Comparison of ENCODE assay signal across 8 mouse cellular contexts in the genomic region with DNA sequence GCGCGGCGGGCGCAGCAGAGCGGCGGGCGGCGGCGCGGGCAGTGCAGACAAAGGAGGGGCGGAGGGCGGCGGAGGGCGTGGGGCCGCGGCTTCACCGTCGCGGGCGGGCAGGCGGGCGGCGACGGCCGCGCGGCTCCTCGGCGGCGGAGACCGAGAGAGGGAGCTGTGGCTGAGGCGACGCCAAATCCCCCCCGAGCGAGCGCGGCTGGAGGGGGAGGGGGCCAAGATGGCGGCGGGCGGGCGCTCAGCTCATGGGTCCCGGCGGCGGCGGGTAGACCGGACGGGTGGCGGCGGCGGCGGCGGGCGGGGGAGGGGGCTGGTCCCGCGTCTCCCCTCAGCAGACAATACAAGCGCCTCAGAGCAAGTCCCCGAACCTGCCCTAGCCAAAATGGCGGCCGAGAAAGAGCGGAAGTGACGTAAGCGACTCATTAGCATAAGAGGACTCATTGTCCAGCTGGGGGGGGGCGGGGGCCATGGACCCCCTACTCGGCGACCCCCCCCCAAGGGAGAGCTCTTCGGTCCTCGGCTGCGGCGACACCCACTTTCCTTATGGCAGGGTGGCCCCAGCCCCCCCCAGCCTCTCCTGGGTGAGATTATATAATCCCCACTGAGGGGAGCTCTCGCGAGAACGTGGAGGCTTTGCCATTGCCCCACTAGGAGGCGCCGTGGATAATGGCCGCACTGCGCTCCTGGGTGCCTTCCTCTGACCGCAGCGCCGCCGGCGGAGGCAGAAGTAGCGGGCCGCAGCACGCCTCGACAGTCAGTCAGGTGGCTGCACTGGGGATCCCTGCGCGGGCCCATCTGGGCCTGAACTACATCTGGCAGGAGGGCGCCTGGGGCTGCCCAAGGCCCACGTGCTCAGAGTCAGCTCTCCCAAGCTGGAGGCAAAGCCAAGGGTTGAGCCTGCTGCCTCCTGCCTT. TPM values are rescaled to one million over a fixed set of nuclear protein-coding genes. Genes with fewer than 3 reads are reported as not detected.
A peak's percentile ranks its signal among the peaks of the same experiment; 100 is the strongest.
DNase-seq lines count a peak whose midpoint lies in the region; ATAC-seq lines count a peak whose summit lies in the region.

A gene (minus strand): TSS at position 388 of the 920 bp plus-strand sequence.

- DNase-seq in c-Kit-negative CD71-positive TER-119-positive erythroid progenitor cells, embryonic 14.5 days (ENCODE audit: low read depth, low spot score): peak; percentile 91
- DNase-seq in fibroblast of lung, adult 2 months (ENCODE audit: low read depth): peak; percentile 90
- peak; percentile 96 for DNase-seq in kidney, postnatal 14 days
- peak; percentile 92 for DNase-seq in liver, embryonic 13.5 days
- peak; percentile 98 for DNase-seq in neural tube, embryonic 10.5 days (ENCODE audit: extremely low spot score, low spot score)

- H3K4me2 ChIP-seq in heart, embryonic 14.5 days (ENCODE audit: low read length): peak within 1 kb of the TSS; percentile 84
- peak within 1 kb of the TSS; percentile 91 for H3K4me2 ChIP-seq in liver, embryonic 13.5 days
- H3K4me2 ChIP-seq in stomach, embryonic 16.5 days (ENCODE audit: low read depth, low read length): peak within 1 kb of the TSS; percentile 89

- H3K4me3 ChIP-seq in heart, embryonic 14.5 days (ENCODE audit: control insufficient read depth in 1 of 2, insufficient read depth in 1 of 2, low read depth in 1 of 2, low read length in 2 of 2): peak within 1 kb of the TSS; percentile 96 to 98
- peak within 1 kb of the TSS; percentile 98 for H3K4me3 ChIP-seq in liver, embryonic 13.5 days (replicated peaks)
- peak within 1 kb of the TSS; percentile 90 for H3K4me3 ChIP-seq in stomach, embryonic 16.5 days (replicated peaks; ENCODE audit: low read length)

- no peaks in the 10 kb centered on the region for H3K9me3 ChIP-seq in heart, embryonic 14.5 days (ENCODE audit: control insufficient read depth, low read length)
- no peaks in the 10 kb centered on the region for H3K9me3 ChIP-seq in liver, embryonic 13.5 days (replicated peaks)
- H3K9me3 ChIP-seq in stomach, embryonic 16.5 days (replicated peaks; ENCODE audit: control insufficient read depth, low read length): 0 out of 2 replicates have a peak, but pooled peaks cover 4% of the 10 kb centered on the region

- peak within 1 kb of the TSS; percentile 99 for H3K27ac ChIP-seq in heart, embryonic 14.5 days (replicated peaks in 1 of 2; ENCODE audit: control insufficient read depth in 1 of 2, insufficient read depth in 1 of 2, low read depth in 2 of 2, low read length in 2 of 2)
- H3K27ac ChIP-seq in liver, embryonic 13.5 days: peak within 1 kb of the TSS; percentile 95
- H3K27ac ChIP-seq in stomach, embryonic 16.5 days (ENCODE audit: low read length): peak within 1 kb of the TSS; percentile 97

- H3K9ac ChIP-seq in heart, embryonic 14.5 days (ENCODE audit: low read length): peak within 1 kb of the TSS; percentile 100
- H3K9ac ChIP-seq in liver, embryonic 13.5 days: peak within 1 kb of the TSS; percentile 99
- H3K9ac ChIP-seq in stomach, embryonic 16.5 days (ENCODE audit: low read length): peak within 1 kb of the TSS; percentile 100

- H3K4me1 ChIP-seq in heart, embryonic 14.5 days (ENCODE audit: control insufficient read depth in 2 of 2, insufficient read depth in 2 of 2, low read length in 2 of 2): peaks cover 8 to 17% of the 10 kb centered on the region in 2 experiments
- H3K4me1 ChIP-seq in liver, embryonic 13.5 days (replicated peaks): peaks cover 49% of the 10 kb centered on the region
- H3K4me1 ChIP-seq in stomach, embryonic 16.5 days (ENCODE audit: control insufficient read depth, insufficient read depth, low read length): peaks cover 15% of the 10 kb centered on the region

- peaks cover 59% of the 10 kb centered on the region for H3K36me3 ChIP-seq in heart, embryonic 14.5 days (ENCODE audit: control insufficient read depth, insufficient read depth, low read length)
- H3K36me3 ChIP-seq in liver, embryonic 13.5 days: peaks cover 58% of the 10 kb centered on the region
- peaks cover 24% of the 10 kb centered on the region for H3K36me3 ChIP-seq in stomach, embryonic 16.5 days (ENCODE audit: control insufficient read depth, insufficient read depth, low read length)

- peak; percentile 84 for ATAC-seq in CD4-positive, CD25-positive, alpha-beta regulatory T cell, adult 4 months
- ATAC-seq in heart, embryonic 14.5 days (ENCODE audit: insufficient number of reproducible peaks, insufficient read depth, low FRiP score, low read depth): peak; percentile 85
- ATAC-seq in liver, embryonic 13.5 days (ENCODE audit: low read depth): peak; percentile 86
- peak; percentile 91 for ATAC-seq in stomach, embryonic 16.5 days (ENCODE audit: insufficient read depth, low FRiP score)

- 1% methylated on average over 74 of the region's 89 CpGs for WGBS in heart, embryonic 14.5 days
- 1% methylated on average over 50 of the region's 89 CpGs for WGBS in liver, embryonic 13.5 days (ENCODE audit: insufficient replicate concordance)
- under 1% methylated on average over 85 of the region's 89 CpGs for WGBS in stomach, embryonic 16.5 days

- no peaks in the 10 kb centered on the region for H3K27me3 ChIP-seq in heart, embryonic 14.5 days (ENCODE audit: control insufficient read depth, insufficient read depth, low read length)
- no peaks in the 10 kb centered on the region for H3K27me3 ChIP-seq in liver, embryonic 13.5 days
- H3K27me3 ChIP-seq in stomach, embryonic 16.5 days (ENCODE audit: control insufficient read depth, insufficient read depth, low read length): no peaks in the 10 kb centered on the region

RNA-seq across cellular contexts. Expression of the gene that starts here (rescaled TPM):
- 1 to 10 TPM; 1.4 to 3.1 TPM for polyA plus RNA-seq in CD4-positive, CD25-positive, alpha-beta regulatory T cell, adult 4 months (2017; shearing (Covaris generic))
- polyA plus RNA-seq in heart, embryonic 14.5 days (2014; fragmentation: Nextera tagmentation; extraction: Ambion mirVana): 8.7 and 11.0 TPM in 2 replicates
- 0.71 and 0.91 TPM in 2 replicates for polyA plus RNA-seq in liver, embryonic 13.5 days (2015; fragmentation: Nextera tagmentation; extraction: Ambion mirVana)
- 1.0 and 1.4 TPM in 2 replicates for polyA plus RNA-seq in stomach, embryonic 16.5 days (2015; fragmentation: Nextera tagmentation; extraction: Ambion mirVana)

Comparison
In these comparisons a context has a peak if more than half of its experiments do, and no peak if none do; other contexts are left out.
1. Peak in every context shown above with its lines: DNase-seq, ATAC-seq, H3K4me3 ChIP-seq and H3K27ac ChIP-seq.
2. Peak in DNase-seq, ATAC-seq, H3K4me3 ChIP-seq, H3K27ac ChIP-seq, H3K9ac ChIP-seq and H3K4me2 ChIP-seq in liver, embryonic 13.5 days; RNA of the gene not detected or under 1 TPM.